Mouse (Mus musculus) lung, postnatal 4 days (tissue): ENCODE results near the gene Muc3.
"Not testable (repeated sequence)": the region's sequence is repeated elsewhere in the genome, so short reads cannot be mapped to it uniquely, and the experiment has no call there.

Experiments used
- DNase-seq, 2 experiments: peaks; one replicate each; pipeline ENCODE4 v3.0.0; 2021

Muc3 gene

GRCm38 (mm10) chr5:137149272-137149882 lies at the start of gene Muc3:
Gene Muc3, minus strand, starts transcription at chr5:137149322.
- not testable (repeated sequence) for DNase-seq

GRCm38 (mm10) chr5:137194488-137195120 lies 45.5 kb upstream of the Muc3 start:
- peak in 1 of 2 experiments; percentile 3 for DNase-seq

GRCm38 (mm10) chr5:137193279-137193952 lies 44.3 kb upstream of the Muc3 start:
- peak in 1 of 2 experiments; percentile 3 for DNase-seq

GRCm38 (mm10) chr5:137189326-137189725 lies 40.2 kb upstream of the Muc3 start:
- peak; percentile 8 to 38 for DNase-seq

GRCm38 (mm10) chr5:137185362-137185761 lies 36.2 kb upstream of the Muc3 start:
- DNase-seq: peak in 1 of 2 experiments; percentile 16

GRCm38 (mm10) chr5:137179646-137180374 lies 30.7 kb upstream of the Muc3 start:
- peak; percentile 27 to 28 for DNase-seq

- peak in 1 of 2 experiments; percentile 0 for DNase-seq
Observed at GRCm38 (mm10) chr5:137173967-137174366, 24.8 kb upstream of the Muc3 start.

- no peak for DNase-seq
Observed at GRCm38 (mm10) chr5:137172591-137172990, 23.5 kb upstream of the Muc3 start.

- DNase-seq: no peak
Observed at GRCm38 (mm10) chr5:137171478-137171877, 22.4 kb upstream of the Muc3 start.

GRCm38 (mm10) chr5:137170836-137171380 lies 21.8 kb upstream of the Muc3 start:
- DNase-seq: no peak

GRCm38 (mm10) chr5:137167539-137167938 lies 18.4 kb upstream of the Muc3 start:
- DNase-seq: peak in 1 of 2 experiments; percentile 9

- DNase-seq: no peak
Observed at GRCm38 (mm10) chr5:137166012-137166411, 16.9 kb upstream of the Muc3 start.

GRCm38 (mm10) chr5:137161853-137162252 lies 12.7 kb upstream of the Muc3 start:
- DNase-seq: no peak

GRCm38 (mm10) chr5:137159461-137159860 lies 10.3 kb upstream of the Muc3 start:
- DNase-seq: peak; percentile 36 to 64

GRCm38 (mm10) chr5:137153289-137153688 lies 4.2 kb upstream of the Muc3 start:
- no peak for DNase-seq

- DNase-seq: no peak
Observed at GRCm38 (mm10) chr5:137152623-137153022, 3.5 kb upstream of the Muc3 start.

GRCm38 (mm10) chr5:137140836-137141235 lies 8.3 kb downstream of the Muc3 start:
- DNase-seq: no peak

- no peak for DNase-seq
Observed at GRCm38 (mm10) chr5:137138977-137139376, 10.1 kb downstream of the Muc3 start.

- DNase-seq: peak in 1 of 2 experiments; percentile 42
Observed at GRCm38 (mm10) chr5:137134959-137135358, 14.2 kb downstream of the Muc3 start.

- DNase-seq: peak in 1 of 2 experiments; percentile 71
Observed at GRCm38 (mm10) chr5:137131490-137131889, 17.6 kb downstream of the Muc3 start.

- no peak for DNase-seq
Observed at GRCm38 (mm10) chr5:137129281-137129680, 19.8 kb downstream of the Muc3 start.

- no peak for DNase-seq
Observed at GRCm38 (mm10) chr5:137123516-137123915, 25.6 kb downstream of the Muc3 start.

- DNase-seq: peak; percentile 53 to 83
Observed at GRCm38 (mm10) chr5:137122686-137123193, 26.4 kb downstream of the Muc3 start.
